Mouse (Mus musculus) stomach, postnatal 0 days (tissue): ENCODE measurements around the gene Cdk18. TPM values are rescaled to one million over a fixed set of nuclear protein-coding genes. Genes with fewer than 3 reads are reported as not detected.

Source experiments
- ATAC-seq: fragments of 200-750 bp; cut with Nextera tagmentation; 2 replicates; pipeline ENCODE4 v1.8.0; 2017; ENCODE audit not compliant: low FRiP score, low TSS enrichment
- DNase-seq: peaks from one replicate; pipeline ENCODE4 v3.0.0-alpha.2; 2016; ENCODE audit warnings: low spot score
- H3K27ac ChIP-seq: fragments of 300-500 bp; sonication (generic); replicated peaks from 2 replicates; pipeline ENCODE4 v1.5.1; 2014; ENCODE audit warnings: mild to moderate bottlenecking, control low read depth
- H3K27me3 ChIP-seq: fragments of 300-500 bp; sonication (generic); 2 replicates; pipeline ENCODE4 v1.6.1; 2014; ENCODE audit warnings: low read length; ENCODE audit not compliant: control insufficient read depth, insufficient read depth
- H3K36me3 ChIP-seq: fragments of 300-500 bp; sonication (generic); 2 replicates; pipeline ENCODE4 v1.6.1; 2014; ENCODE audit warnings: low read length, mixed read lengths; ENCODE audit not compliant: control insufficient read depth, insufficient read depth
- H3K4me1 ChIP-seq: fragments of 300-500 bp; sonication (generic); replicated peaks from 2 replicates; pipeline ENCODE4 v1.6.1; 2014; ENCODE audit warnings: antibody characterized with exemption; ENCODE audit not compliant: control insufficient read depth, insufficient read depth
- H3K4me2 ChIP-seq: fragments of 300-500 bp; sonication (generic); replicated peaks from 2 replicates; pipeline ENCODE4 v1.6.1; 2014; ENCODE audit warnings: low read depth, mild to moderate bottlenecking, control low read depth, moderate library complexity
- H3K4me3 ChIP-seq: fragments of 300-500 bp; sonication (generic); 2 replicates; pipeline ENCODE4 v1.5.1; 2014; ENCODE audit warnings: low read depth, low read length, control low read depth
- H3K9ac ChIP-seq: fragments of 300-500 bp; sonication (generic); 2 replicates; pipeline ENCODE4 v1.6.1; 2014; ENCODE audit warnings: mild to moderate bottlenecking, low read length, control low read depth, mixed read lengths
- H3K9me3 ChIP-seq: fragments of 300-500 bp; sonication (generic); 2 replicates; pipeline ENCODE4 v1.6.1; 2016; ENCODE audit warnings: low read length; ENCODE audit not compliant: control insufficient read depth
- CTCF ChIP-seq: IDR thresholded peaks from 2 replicates; pipeline ENCODE4 v1.5.1; 2016; ENCODE audit warnings: antibody characterized with exemption, low read depth, mild to moderate bottlenecking, moderate library complexity
- EP300 ChIP-seq: optimal IDR thresholded peaks from 2 replicates; pipeline ENCODE3; 2016; ENCODE audit warnings: antibody characterized with exemption
- WGBS: fragments of 180-500 bp; shearing (Covaris S2); extraction: QIAGEN DNeasy Blood & Tissue Kit; methylation state at CpG from one replicate; pipeline ENCODE4 v1.1.7; 2014; 5-methylcytosine and 5-hydroxymethylcytosine counted together
- polyA plus RNA-seq: library from polyadenylated mRNA; unstranded; fragments of >200 nt; fragmentation: Nextera tagmentation; extraction: Ambion mirVana; gene quantifications from 2 replicates; pipeline ENCODE4 v1.2.1, GENCODE M21; 2015

Cdk18 gene
- polyA plus RNA-seq, 1 experiment from 2014 or later = 9.7 TPM

- no peaks in the 10 kb centered on the region for H3K27me3 ChIP-seq
- H3K9me3 ChIP-seq = no peaks in the 10 kb centered on the region
- H3K36me3 ChIP-seq = no peaks in the 10 kb centered on the region
- H3K4me1 ChIP-seq = no peaks in the 10 kb centered on the region
- TF ChIP-seq CTCF (0 out of 2 replicates have a peak, but pooled peaks have one; percentile 13), EP300 (no peak)
- WGBS = 46% methylated on average over 11 of the region's 11 CpGs
- DNase-seq (peak; percentile 78), ATAC-seq (peak; percentile 91)
- no peak overlapping the region for H3K4me2 ChIP-seq
- no peak overlapping the region; the same call in 1 of the 2 replicates for H3K27ac ChIP-seq
- no peak overlapping the region for H3K4me3 ChIP-seq
- no peak overlapping the region for H3K9ac ChIP-seq
These were observed 44.0 kb downstream of the Cdk18 start for GRCm38 (mm10) chr1:132095356-132096004.

- no peaks in the 10 kb centered on the region for H3K36me3 ChIP-seq
- H3K4me2 ChIP-seq = no peak overlapping the region
- H3K9me3 ChIP-seq = no peaks in the 10 kb centered on the region
- ATAC-seq (no peak), DNase-seq (no peak)
- H3K9ac ChIP-seq = no peak overlapping the region
- no peak overlapping the region for H3K27ac ChIP-seq
- no peaks in the 10 kb centered on the region for H3K27me3 ChIP-seq
- H3K4me1 ChIP-seq = no peaks in the 10 kb centered on the region
- 91% methylated on average over 4 of the region's 4 CpGs for WGBS
- TF ChIP-seq CTCF (no peak), EP300 (no peak)
- H3K4me3 ChIP-seq = no peak overlapping the region
These were observed 46.2 kb downstream of the Cdk18 start for GRCm38 (mm10) chr1:132093269-132093668.

GRCm38 (mm10) chr1:132090266-132090665 lies 49.2 kb downstream of the Cdk18 start:
- no peaks in the 10 kb centered on the region for H3K36me3 ChIP-seq
- ATAC-seq (no peak), DNase-seq (no peak)
- no peaks in the 10 kb centered on the region for H3K9me3 ChIP-seq
- no peak overlapping the region for H3K9ac ChIP-seq
- no peak overlapping the region for H3K4me3 ChIP-seq
- TF ChIP-seq CTCF (no peak), EP300 (no peak)
- no peaks in the 10 kb centered on the region for H3K4me1 ChIP-seq
- H3K4me2 ChIP-seq = no peak overlapping the region
- H3K27ac ChIP-seq = no peak overlapping the region
- no peaks in the 10 kb centered on the region for H3K27me3 ChIP-seq
- WGBS = 61% methylated on average over 4 of the region's 4 CpGs

- H3K27ac ChIP-seq = no peak overlapping the region
- TF ChIP-seq EP300 (no peak), CTCF (no peak)
- no peaks in the 10 kb centered on the region for H3K9me3 ChIP-seq
- ATAC-seq = peak; percentile 63; the same call in 1 of the 2 replicates
- H3K27me3 ChIP-seq = no peaks in the 10 kb centered on the region
- no peak for DNase-seq
- no peaks in the 10 kb centered on the region for H3K36me3 ChIP-seq
- H3K4me3 ChIP-seq = no peak overlapping the region
- H3K4me2 ChIP-seq = no peak overlapping the region
- no peaks in the 10 kb centered on the region for H3K4me1 ChIP-seq
- 65% methylated on average over 6 of the region's 6 CpGs for WGBS
- H3K9ac ChIP-seq = no peak overlapping the region
These were observed 49.7 kb downstream of the Cdk18 start for GRCm38 (mm10) chr1:132089767-132090166.

- ATAC-seq (no peak), DNase-seq (no peak)
- no peak overlapping the region for H3K4me3 ChIP-seq
- H3K36me3 ChIP-seq = no peaks in the 10 kb centered on the region
- H3K27me3 ChIP-seq = no peaks in the 10 kb centered on the region
- no peak overlapping the region for H3K9ac ChIP-seq
- H3K9me3 ChIP-seq = no peaks in the 10 kb centered on the region
- TF ChIP-seq EP300 (no peak), CTCF (no peak)
- H3K27ac ChIP-seq = no peak overlapping the region
- no peak overlapping the region for H3K4me2 ChIP-seq
- no peaks in the 10 kb centered on the region for H3K4me1 ChIP-seq
- WGBS = 75% methylated on average over 5 of the region's 5 CpGs
These were observed 51.3 kb downstream of the Cdk18 start for GRCm38 (mm10) chr1:132088181-132088671.
